Mouse (Mus musculus) MEL (cell line): ENCODE measurements around the gene Pnpla1. TPM values are rescaled to one million over a fixed set of nuclear protein-coding genes. Genes with fewer than 3 reads are reported as not detected.

Source experiments
- DNase-seq: peaks from one replicate; pipeline ENCODE4 v3.0.0; 2011; ENCODE audit warnings: low read depth, low spot score
- H3K27ac ChIP-seq: 2 replicates; pipeline ENCODE4 v1.5.1; 2012; ENCODE audit warnings: low read depth, mild to moderate bottlenecking, control low read depth, low read length, moderate library complexity; ENCODE audit not compliant: control insufficient read depth
- H3K27me3 ChIP-seq, 2 experiments: fragments of 150-350 bp in 1 of 2; sonication (generic) in 1 of 2; 2 replicates each; pipeline ENCODE4 v1.6.1; 2012; ENCODE audit warnings: low read length in 2 of 2, mild to moderate bottlenecking in 2 of 2, improper control_type of control experiment in 1 of 2, moderate library complexity in 1 of 2; ENCODE audit not compliant: insufficient read depth in 2 of 2, control insufficient read depth in 1 of 2
- H3K36me3 ChIP-seq, 2 experiments: 2 replicates each; pipeline ENCODE4 v1.6.1; 2012 to 2014; ENCODE audit warnings: low read length in 2 of 2, improper control_type of control experiment in 1 of 2, inconsistent platforms in 1 of 2, mild to moderate bottlenecking in 1 of 2; ENCODE audit not compliant: insufficient read depth in 2 of 2, control insufficient read depth in 1 of 2
- H3K4me1 ChIP-seq, 2 experiments: fragments of 150-350 bp in 1 of 2; sonication (generic) in 1 of 2; 2 replicates each; pipeline ENCODE4 v1.6.1; 2012; ENCODE audit warnings: low read length in 2 of 2, improper control_type of control experiment in 1 of 2, mild to moderate bottlenecking in 1 of 2; ENCODE audit not compliant: insufficient read depth in 2 of 2, control insufficient read depth in 1 of 2
- H3K4me3 ChIP-seq, 2 experiments: fragments of 150-350 bp in 1 of 2; sonication (generic) in 1 of 2; 2 replicates each; pipeline ENCODE4 v1.5.1; 2012; ENCODE audit warnings: low read depth in 2 of 2, low read length in 2 of 2, mild to moderate bottlenecking in 2 of 2, moderate library complexity in 2 of 2, control low read depth in 1 of 2, improper control_type of control experiment in 1 of 2; ENCODE audit not compliant: control insufficient read depth in 1 of 2, insufficient read depth in 1 of 2
- H3K79me2 ChIP-seq: 2 replicates; pipeline ENCODE4 v1.6.1; 2012; ENCODE audit warnings: mild to moderate bottlenecking, low read length, moderate library complexity; ENCODE audit not compliant: control insufficient read depth, poor library complexity, insufficient read depth
- H3K9ac ChIP-seq: 2 replicates; pipeline ENCODE4 v1.6.1; 2012; ENCODE audit warnings: low read depth, mild to moderate bottlenecking, control low read depth, low read length, moderate library complexity; ENCODE audit not compliant: control insufficient read depth, poor library complexity, severe bottlenecking
- H3K9me3 ChIP-seq: fragments of 150-350 bp; sonication (generic); replicated peaks from 2 replicates; pipeline ENCODE4 v1.6.1; 2012; ENCODE audit warnings: mild to moderate bottlenecking, low read length, improper control_type of control experiment, moderate library complexity; ENCODE audit not compliant: insufficient read depth
- BHLHE40 ChIP-seq: IDR thresholded peaks from 2 replicates; pipeline ENCODE4 v1.6.1; 2012; ENCODE audit warnings: low read depth, mild to moderate bottlenecking, inconsistent platforms, low read length, improper control_type of control experiment, borderline replicate concordance
- CHD2 ChIP-seq: IDR thresholded peaks from 2 replicates; pipeline ENCODE4 v1.6.1; 2011; ENCODE audit warnings: low read length, improper control_type of control experiment
- CTCF ChIP-seq, 3 experiments: IDR thresholded peaks in 2 of 3; conservative IDR thresholded peaks in 1 of 3; 2 replicates each; pipeline ENCODE4 v1.5.1; 2011 to 2012; ENCODE audit warnings: low read length in 3 of 3, low read depth in 2 of 3, mild to moderate bottlenecking in 2 of 3, improper control_type of control experiment in 1 of 3, inconsistent platforms in 1 of 3, mixed read lengths in 1 of 3, moderate library complexity in 1 of 3; ENCODE audit not compliant: control insufficient read depth in 1 of 3, insufficient read depth in 1 of 3, poor library complexity in 1 of 3, severe bottlenecking in 1 of 3
- E2F4 ChIP-seq: IDR thresholded peaks from 2 replicates; pipeline ENCODE4 v1.6.1; 2011; ENCODE audit warnings: low read depth, low read length, improper control_type of control experiment, borderline replicate concordance
- ELF1 ChIP-seq: IDR thresholded peaks from 2 replicates; pipeline ENCODE4 v1.6.1; 2014; ENCODE audit warnings: low read depth, mild to moderate bottlenecking, inconsistent platforms, low read length, improper control_type of control experiment, moderate library complexity
- ETS1 ChIP-seq: IDR thresholded peaks from 2 replicates; pipeline ENCODE4 v1.6.1; 2012; ENCODE audit warnings: low read depth, mild to moderate bottlenecking, inconsistent platforms, low read length, improper control_type of control experiment, moderate library complexity
- GABPA ChIP-seq: IDR thresholded peaks from 2 replicates; pipeline ENCODE4 v1.6.1; 2012; ENCODE audit warnings: low read depth, mild to moderate bottlenecking, inconsistent platforms, low read length, improper control_type of control experiment, moderate library complexity
- GATA1 ChIP-seq: IDR thresholded peaks from 2 replicates; pipeline ENCODE4 v1.6.1; 2011; ENCODE audit warnings: low read depth, low read length, improper control_type of control experiment
- HCFC1 ChIP-seq: IDR thresholded peaks from 2 replicates; pipeline ENCODE4 v1.6.1; 2012; ENCODE audit warnings: low read depth, mild to moderate bottlenecking, inconsistent platforms, low read length, improper control_type of control experiment, moderate library complexity
- JUND ChIP-seq: IDR thresholded peaks from 2 replicates; pipeline ENCODE4 v1.6.1; 2011; ENCODE audit warnings: low read depth, mild to moderate bottlenecking, improper control_type of control experiment, low read length
- KAT2A ChIP-seq: conservative IDR thresholded peaks from 2 replicates; pipeline ENCODE4 v1.6.1; 2012; ENCODE audit warnings: low read depth, low read length, improper control_type of control experiment, inconsistent platforms
- MAFK ChIP-seq: IDR thresholded peaks from 2 replicates; pipeline ENCODE4 v1.6.1; 2011; ENCODE audit warnings: low read depth, mild to moderate bottlenecking, low read length, improper control_type of control experiment, borderline replicate concordance
- MAX ChIP-seq: IDR thresholded peaks from 2 replicates; pipeline ENCODE4 v1.6.1; 2011; ENCODE audit warnings: low read length, improper control_type of control experiment
- MEF2A ChIP-seq: IDR thresholded peaks from 2 replicates; pipeline ENCODE4 v1.6.1; 2014; ENCODE audit warnings: low read depth, mild to moderate bottlenecking, inconsistent platforms, low read length, improper control_type of control experiment; ENCODE audit not compliant: poor library complexity, insufficient replicate concordance, severe bottlenecking; ENCODE audit errors: extremely low read depth
- MXI1 ChIP-seq: IDR thresholded peaks from 2 replicates; pipeline ENCODE4 v1.6.1; 2011; ENCODE audit warnings: mild to moderate bottlenecking, low read depth, low read length, improper control_type of control experiment
- MYC ChIP-seq: IDR thresholded peaks from 2 replicates; pipeline ENCODE4 v1.6.1; 2011; ENCODE audit warnings: low read depth, mild to moderate bottlenecking, low read length, improper control_type of control experiment, moderate library complexity
- NRF1 ChIP-seq: IDR thresholded peaks from 2 replicates; pipeline ENCODE4 v1.6.1; 2014; ENCODE audit warnings: low read depth, mild to moderate bottlenecking, inconsistent platforms, low read length, improper control_type of control experiment, moderate library complexity; ENCODE audit not compliant: poor library complexity, insufficient read depth, severe bottlenecking
- POLR2AphosphoS2 ChIP-seq: IDR thresholded peaks from 2 replicates; pipeline ENCODE4 v1.6.1; 2011; ENCODE audit warnings: low read length, improper control_type of control experiment
- POLR2AphosphoS5 ChIP-seq: IDR thresholded peaks from 2 replicates; pipeline ENCODE4 v1.6.1; 2012; ENCODE audit warnings: low read depth, borderline replicate concordance, mild to moderate bottlenecking, inconsistent platforms, low read length, moderate library complexity, mixed read lengths
- RAD21 ChIP-seq: IDR thresholded peaks from 2 replicates; pipeline ENCODE4 v1.6.1; 2011; ENCODE audit warnings: mild to moderate bottlenecking, low read depth, low read length, improper control_type of control experiment
- SIN3A ChIP-seq: IDR thresholded peaks from 2 replicates; pipeline ENCODE4 v1.6.1; 2012; ENCODE audit warnings: low read length, improper control_type of control experiment, inconsistent platforms
- SMC3 ChIP-seq: IDR thresholded peaks from 2 replicates; pipeline ENCODE4 v1.6.1; 2011; ENCODE audit warnings: low read depth, low read length, improper control_type of control experiment
- TAL1 ChIP-seq: IDR thresholded peaks from 2 replicates; pipeline ENCODE4 v1.6.1; 2012; ENCODE audit warnings: mild to moderate bottlenecking, inconsistent platforms, low read length, moderate library complexity, mixed read lengths
- TBP ChIP-seq: IDR thresholded peaks from 2 replicates; pipeline ENCODE4 v1.8.0; 2011; ENCODE audit warnings: low read depth, low read length, improper control_type of control experiment
- UBTF ChIP-seq: IDR thresholded peaks from 2 replicates; pipeline ENCODE4 v1.6.1; 2012; ENCODE audit warnings: low read depth, mild to moderate bottlenecking, inconsistent platforms, low read length, improper control_type of control experiment, moderate library complexity, borderline replicate concordance; ENCODE audit not compliant: insufficient read depth
- USF2 ChIP-seq, 2 experiments: IDR thresholded peaks; 2 replicates each; pipeline ENCODE4 v1.6.1; 2011 to 2012; ENCODE audit warnings: improper control_type of control experiment in 2 of 2, low read length in 2 of 2, borderline replicate concordance in 1 of 2, inconsistent platforms in 1 of 2, low read depth in 1 of 2, mild to moderate bottlenecking in 1 of 2; ENCODE audit not compliant: insufficient read depth in 1 of 2
- ZC3H11A ChIP-seq: IDR thresholded peaks from 2 replicates; pipeline ENCODE4 v1.6.1; 2012; ENCODE audit warnings: low read depth, mild to moderate bottlenecking, inconsistent platforms, low read length, improper control_type of control experiment
- ZKSCAN1 ChIP-seq: IDR thresholded peaks from 2 replicates; pipeline ENCODE4 v1.6.1; 2012; ENCODE audit warnings: low read depth, mild to moderate bottlenecking, inconsistent platforms, low read length, improper control_type of control experiment, moderate library complexity
- ZNF384 ChIP-seq: IDR thresholded peaks from 2 replicates; pipeline ENCODE4 v1.6.1; 2012; ENCODE audit warnings: low read depth, mild to moderate bottlenecking, inconsistent platforms, low read length, improper control_type of control experiment
- polyA plus RNA-seq, 2 experiments: library from polyadenylated mRNA; stranded (reverse) in 1 of 2; unstranded in 1 of 2; fragments of >175 nt in 1 of 2; fragments of >200 nt in 1 of 2; gene quantifications; 2 replicates each; pipeline versions ENCODE4 v1.2.1 to v1.2.4; 2012; ENCODE audit warnings: low replicate concordance in 2 of 2, low read depth in 1 of 2; ENCODE audit not compliant: insufficient read length in 2 of 2, insufficient read depth in 1 of 2, missing spikeins in 1 of 2
- total RNA-seq: library from RNA; depleted of rRNA; stranded (reverse); fragments of 300-350 nt; gene quantifications from 2 replicates; pipeline ENCODE4 v1.2.3, GENCODE M21; 2012

Pnpla1 gene
- total and polyA plus RNA-seq, 3 experiments: 0.08 to 0.38 TPM; not detected in 1

GRCm38 (mm10) chr17:28899427-28899826 lies 41.2 kb downstream of the Pnpla1 start:
- Histone ChIP-seq H3K36me3 (peaks cover 0 to 4% of the 10 kb centered on the region in 2 experiments; a peak in 2 of 4 replicates), H3K9me3 (no peaks in the 10 kb centered on the region), H3K27ac (no peak overlapping the region), H3K79me2 (peaks cover 5% of the 10 kb centered on the region; the same call in 1 of the 2 replicates), H3K9ac (no peak overlapping the region), H3K4me3 (no peak overlapping the region), H3K4me1 (peaks cover 0 to 5% of the 10 kb centered on the region in 2 experiments; a peak in 1 of 4 replicates), H3K27me3 (no peaks in the 10 kb centered on the region)
- no peak for DNase-seq
- no peak for TF ChIP-seq ZNF384
- TF ChIP-seq JUND: no peak
- no peak for TF ChIP-seq MYC
- no peak for TF ChIP-seq SIN3A
- no peak for TF ChIP-seq RAD21
- no peak for TF ChIP-seq CTCF (IDR thresholded peaks at IDR 0.05 in 2 of 3, conservative IDR thresholded peaks at IDR 0.05 in 1 of 3; ENCODE audit: control insufficient read depth in 1 of 3, insufficient read depth in 1 of 3, low read depth in 2 of 3, low read length in 3 of 3, poor library complexity in 1 of 3, severe bottlenecking in 1 of 3)
- TF ChIP-seq USF2 (IDR thresholded peaks at IDR 0.05; ENCODE audit: borderline replicate concordance in 1 of 2, insufficient read depth in 1 of 2, low read depth in 1 of 2, low read length in 2 of 2): no peak
- TF ChIP-seq TAL1: no peak
- no peak for TF ChIP-seq E2F4
- no peak for TF ChIP-seq ELF1
- TF ChIP-seq MAX: no peak
- no peak for TF ChIP-seq NRF1
- TF ChIP-seq MXI1: no peak
- no peak for TF ChIP-seq CHD2
- no peak for TF ChIP-seq SMC3
- TF ChIP-seq BHLHE40: no peak
- TF ChIP-seq ZKSCAN1: no peak

GRCm38 (mm10) chr17:28901559-28901958 lies 43.3 kb downstream of the Pnpla1 start:
- peak; percentile 56 for DNase-seq
- H3K27ac ChIP-seq: no peak overlapping the region
- H3K36me3 ChIP-seq: peaks cover 0 to 4% of the 10 kb centered on the region in 2 experiments; a peak in 2 of 4 replicates
- H3K79me2 ChIP-seq: no peaks in the 10 kb centered on the region
- H3K9me3 ChIP-seq: no peaks in the 10 kb centered on the region
- H3K27me3 ChIP-seq: no peaks in the 10 kb centered on the region
- no peak overlapping the region for H3K9ac ChIP-seq
- no peak overlapping the region for H3K4me3 ChIP-seq
- H3K4me1 ChIP-seq: peaks cover 0 to 5% of the 10 kb centered on the region in 2 experiments; a peak in 1 of 4 replicates
- TF ChIP-seq ETS1 (no peak), SMC3 (peak; percentile 55), KAT2A (no peak), MAFK (no peak), HCFC1 (no peak), ZC3H11A (peak; percentile 33; the same call in 1 of the 2 replicates), POLR2AphosphoS2 (no peak), GATA1 (no peak), POLR2AphosphoS5 (no peak), E2F4 (no peak), UBTF (no peak), GABPA (no peak), CHD2 (no peak), CTCF (IDR thresholded peaks at IDR 0.05 in 2 of 3, conservative IDR thresholded peaks at IDR 0.05 in 1 of 3; ENCODE audit: control insufficient read depth in 1 of 3, insufficient read depth in 1 of 3, low read depth in 2 of 3, low read length in 3 of 3, poor library complexity in 1 of 3, severe bottlenecking in 1 of 3) (peak in 2 of 3 experiments; percentile 53 to 57; a peak in 3 of 6 replicates), ZKSCAN1 (no peak), ELF1 (no peak), RAD21 (peak; percentile 39), USF2 (IDR thresholded peaks at IDR 0.05; ENCODE audit: borderline replicate concordance in 1 of 2, insufficient read depth in 1 of 2, low read depth in 1 of 2, low read length in 2 of 2) (no peak), MXI1 (no peak), ZNF384 (peak; percentile 53; the same call in 1 of the 2 replicates), TBP (no peak), SIN3A (no peak), MEF2A (no peak)
